Mouse (Mus musculus): ENCODE measurements at regions not wholly inside any gene's neighbourhood (a gene's known extent, or its start where the extent isn't known, plus 50 kb on each side); places are given as distances from the start of the nearest gene placed in this dataset.

DNA sequence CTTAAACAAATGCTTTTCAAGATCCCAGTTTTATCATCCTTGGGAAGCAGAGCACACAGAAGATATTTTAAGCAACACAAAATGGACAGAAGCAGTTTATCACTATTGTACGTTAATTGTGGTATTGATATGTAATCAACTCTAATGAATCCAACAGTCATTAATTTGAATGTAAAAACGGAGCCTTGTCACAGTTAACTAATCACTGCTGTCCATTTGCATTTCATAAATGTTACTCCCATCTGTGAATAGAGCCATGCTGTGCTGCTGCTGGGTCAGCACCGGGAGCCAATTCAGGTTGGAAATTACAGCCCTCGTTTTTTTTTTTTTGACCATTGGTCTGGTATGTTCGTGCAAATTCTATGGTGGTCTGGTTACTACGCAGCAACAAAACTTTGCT, 85.0 kb upstream of the Fbxo33 start:
- DNase-seq, result no peak
